Comparison of ENCODE assay signal across 15 mouse cellular contexts in genomic region chr2:32890280-32890679, GRCm38 (mm10). TPM values are rescaled to one million over a fixed set of nuclear protein-coding genes. Genes with fewer than 3 reads are reported as not detected.
DNase-seq lines count a peak whose midpoint lies in the region; ATAC-seq lines count a peak whose summit lies in the region.
"Had no signal": no experiment of that assay in that cellular context is flagged by ENCODE, and none has a peak within 500 bp of the region (broad histone marks: within the 10 kb centered on the region; RNA-seq: fewer than 3 reads in every experiment).

No protein-coding gene starts in this region.

- peak overlapping the region; percentile 25 for H3K27ac ChIP-seq in lung, embryonic 15.5 days
- H3K27ac ChIP-seq in stomach, embryonic 16.5 days (ENCODE audit: low read length), result peak overlapping the region; percentile 86
- H3K27ac ChIP-seq in midbrain, embryonic 10.5 days (replicated peaks), result no peak overlapping the region
- H3K27ac ChIP-seq: liver, embryonic 15.5 days had no signal

- no peaks in the 10 kb centered on the region for H3K27me3 ChIP-seq in lung, embryonic 15.5 days
- no peaks in the 10 kb centered on the region for H3K27me3 ChIP-seq in stomach, embryonic 16.5 days (ENCODE audit: control insufficient read depth, insufficient read depth, low read length)
- H3K27me3 ChIP-seq in midbrain, embryonic 10.5 days (ENCODE audit: low read depth, poor library complexity, severe bottlenecking), result no peaks in the 10 kb centered on the region
- H3K27me3 ChIP-seq: limb, embryonic 12.5 days; liver, embryonic 15.5 days; Patski had no signal

- no peak overlapping the region for H3K9ac ChIP-seq in lung, embryonic 15.5 days
- peak overlapping the region; percentile 44; the same call in 1 of the 2 replicates for H3K9ac ChIP-seq in stomach, embryonic 16.5 days (ENCODE audit: low read length)
- H3K9ac ChIP-seq: hindbrain, embryonic 14.5 days; liver, embryonic 15.5 days had no signal

- H3K36me3 ChIP-seq in lung, embryonic 15.5 days, result peaks cover 9% of the 10 kb centered on the region; the same call in 1 of the 2 replicates
- no peaks in the 10 kb centered on the region for H3K36me3 ChIP-seq in stomach, embryonic 16.5 days (ENCODE audit: control insufficient read depth, insufficient read depth, low read length)
- 0 out of 2 replicates have a peak, but pooled peaks cover 3% of the 10 kb centered on the region for H3K36me3 ChIP-seq in midbrain, embryonic 10.5 days
- H3K36me3 ChIP-seq: liver, embryonic 15.5 days had no signal

- H3K4me1 ChIP-seq in lung, embryonic 15.5 days, result peaks cover 75% of the 10 kb centered on the region
- H3K4me1 ChIP-seq in stomach, embryonic 16.5 days (ENCODE audit: control insufficient read depth, insufficient read depth, low read length), result peaks cover 45% of the 10 kb centered on the region
- H3K4me1 ChIP-seq in midbrain, embryonic 10.5 days, result peaks cover 29% of the 10 kb centered on the region

- H3K9me3 ChIP-seq in lung, embryonic 15.5 days, result no peaks in the 10 kb centered on the region
- no peaks in the 10 kb centered on the region for H3K9me3 ChIP-seq in stomach, embryonic 16.5 days (replicated peaks; ENCODE audit: control insufficient read depth, low read length)
- H3K9me3 ChIP-seq in midbrain, embryonic 10.5 days (replicated peaks), result no peaks in the 10 kb centered on the region
- H3K9me3 ChIP-seq: limb, embryonic 12.5 days; liver, embryonic 15.5 days had no signal

- DNase-seq in lung, adult 18-20 months, result no peak
- peak; percentile 68 for DNase-seq in T-cell, adult 2 months (ENCODE audit: low spot score)
- DNase-seq in midbrain, embryonic 10.5 days (ENCODE audit: low spot score), result no peak
- DNase-seq: adrenal gland, adult 2 months; cerebellum, adult 9-11 months; kidney, adult 9 months; layer of hippocampus, postnatal 36 days had no signal

- no peak overlapping the region for H3K4me3 ChIP-seq in lung, embryonic 15.5 days
- H3K4me3 ChIP-seq in stomach, embryonic 16.5 days (replicated peaks; ENCODE audit: low read length), result no peak overlapping the region
- H3K4me3 ChIP-seq in midbrain, embryonic 10.5 days, result no peak overlapping the region
- H3K4me3 ChIP-seq: limb, embryonic 12.5 days; liver, embryonic 15.5 days had no signal

- ATAC-seq in lung, embryonic 15.5 days (ENCODE audit: borderline replicate concordance, extremely low read depth, low FRiP score, low TSS enrichment), result no peak
- peak; percentile 47 to 66 for ATAC-seq in hematopoietic stem cell, adult 5-6 weeks (replicated peaks in 1 of 2; ENCODE audit: insufficient read depth in 1 of 2, low FRiP score in 2 of 2, low TSS enrichment in 1 of 2, low read depth in 1 of 2, poor library complexity in 2 of 2, severe bottlenecking in 2 of 2)
- no peak for ATAC-seq in stomach, embryonic 16.5 days (ENCODE audit: insufficient read depth, low FRiP score)
- ATAC-seq in cerebellum, adult (ENCODE audit: insufficient number of reproducible peaks, low FRiP score, low TSS enrichment), result no peak
- ATAC-seq: Patski had no signal

- 57% methylated on average over 3 of the region's 3 CpGs for WGBS in lung, embryonic 15.5 days
- WGBS in stomach, embryonic 16.5 days, result 71% methylated on average over 3 of the region's 3 CpGs
- WGBS in midbrain, embryonic 10.5 days, result 88% methylated on average over 3 of the region's 3 CpGs

- no peak overlapping the region for H3K4me2 ChIP-seq in lung, embryonic 15.5 days
- no peak overlapping the region for H3K4me2 ChIP-seq in stomach, embryonic 16.5 days (ENCODE audit: low read depth, low read length)
- H3K4me2 ChIP-seq: hindbrain, embryonic 14.5 days; limb, embryonic 12.5 days; liver, embryonic 15.5 days had no signal

RNA-seq across cellular contexts. Expression of gene Fam129b, which starts 14.4 kb away (rescaled TPM):
- polyA plus RNA-seq in lung, embryonic 15.5 days (2015; fragmentation: Nextera tagmentation; extraction: Ambion mirVana), result 114 and 117 TPM in 2 replicates
- total RNA-seq in hematopoietic stem cell, adult 5-6 weeks (2017), result 26.5 and 33.9 TPM in 2 replicates
- 108 and 139 TPM in 2 replicates for polyA plus RNA-seq in stomach, embryonic 16.5 days (2015; fragmentation: Nextera tagmentation; extraction: Ambion mirVana)
- 23.5 and 25.5 TPM in 2 replicates for polyA plus RNA-seq in midbrain, embryonic 10.5 days (2016; fragmentation: Nextera tagmentation; extraction: Ambion mirVana)

RNA-seq across cellular contexts. Expression of gene Stxbp1, which starts 43.2 kb away (rescaled TPM):
- polyA plus RNA-seq in lung, embryonic 15.5 days (2015; fragmentation: Nextera tagmentation; extraction: Ambion mirVana), result 21.0 and 22.3 TPM in 2 replicates
- total RNA-seq in hematopoietic stem cell, adult 5-6 weeks (2017), result 5.2 and 6.2 TPM in 2 replicates
- polyA plus RNA-seq in stomach, embryonic 16.5 days (2015; fragmentation: Nextera tagmentation; extraction: Ambion mirVana), result 20.8 and 23.2 TPM in 2 replicates
- 31.4 and 45.6 TPM in 2 replicates for polyA plus RNA-seq in midbrain, embryonic 10.5 days (2016; fragmentation: Nextera tagmentation; extraction: Ambion mirVana)

Comparison
In these comparisons a context has a peak if more than half of its experiments do, and no peak if none do; other contexts are left out.
1. ATAC-seq: peak in hematopoietic stem cell, adult 5-6 weeks (2 of 2); none in lung, embryonic 15.5 days (single experiment), stomach, embryonic 16.5 days (single experiment) and cerebellum, adult (single experiment).